Mouse (Mus musculus) heart, adult 2 months (tissue): Measurements from ENCODE around the gene Pank4.

Source experiments
- CTCF ChIP-seq: fragments of 200-600 bp; IDR thresholded peaks from 2 replicates; pipeline ENCODE4 v1.8.1; 2022; ENCODE audit warnings: antibody characterized with exemption, mild to moderate bottlenecking, moderate library complexity
- POLR2A ChIP-seq: fragments of 200-500 bp; IDR thresholded peaks from 2 replicates; pipeline ENCODE4 v1.6.1; 2011; ENCODE audit warnings: mild to moderate bottlenecking, low read depth, low read length, control low read depth; ENCODE audit not compliant: insufficient read depth

DNA sequence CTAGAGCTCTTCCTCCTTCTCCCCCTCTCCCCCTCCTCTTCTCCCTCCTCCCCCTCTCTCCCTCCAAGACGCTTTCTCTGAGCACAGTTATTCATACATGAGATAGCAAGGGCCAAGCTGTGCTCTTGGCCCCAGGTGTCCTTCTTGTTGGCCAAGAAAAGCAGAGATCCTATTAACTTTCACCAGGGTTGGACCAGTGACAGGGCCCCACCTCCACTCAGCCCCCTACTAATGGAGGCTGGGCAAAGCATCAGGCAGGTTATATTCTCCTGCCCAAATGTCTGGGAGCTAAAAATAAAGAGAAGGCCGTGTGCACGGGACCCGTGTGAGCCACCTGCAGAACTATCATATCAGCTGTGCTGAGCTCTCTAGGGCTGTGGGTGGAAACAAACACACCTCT, 31.0 kb downstream of the Pank4 start:
- no peak for TF ChIP-seq POLR2A
- no peak for TF ChIP-seq CTCF
